Mouse (Mus musculus) limb, embryonic 14.5 days (tissue): ENCODE results near the gene Mki67. TPM values are rescaled to one million over a fixed set of nuclear protein-coding genes. Genes with fewer than 3 reads are reported as not detected.

Source experiments
- ATAC-seq: fragments of 200-750 bp; cut with Nextera tagmentation; 2 replicates; pipeline ENCODE4 v1.8.0; 2017; ENCODE audit warnings: low read depth, moderate number of reproducible peaks, moderate TSS enrichment; ENCODE audit not compliant: low FRiP score
- DNase-seq: peaks from one replicate; pipeline ENCODE4 v3.0.0-alpha.2; 2015; ENCODE audit warnings: low spot score
- H3K27ac ChIP-seq: fragments of 300-500 bp; sonication (generic); replicated peaks from 2 replicates; pipeline ENCODE4 v1.5.1; 2014; ENCODE audit warnings: low read depth, mild to moderate bottlenecking, low read length, moderate library complexity, mixed read lengths
- H3K27me3 ChIP-seq: fragments of 300-500 bp; sonication (generic); 2 replicates; pipeline ENCODE4 v1.6.1; 2014; ENCODE audit warnings: low read length, mixed read lengths; ENCODE audit not compliant: control insufficient read depth, insufficient read depth
- H3K36me3 ChIP-seq: fragments of 300-500 bp; sonication (generic); 2 replicates; pipeline ENCODE4 v1.6.1; 2014; ENCODE audit warnings: mild to moderate bottlenecking, low read length, moderate library complexity, mixed read lengths; ENCODE audit not compliant: control insufficient read depth, insufficient read depth
- H3K4me1 ChIP-seq: fragments of 300-500 bp; sonication (generic); 2 replicates; pipeline ENCODE4 v1.6.1; 2014; ENCODE audit warnings: antibody characterized with exemption, low read length, mixed read lengths; ENCODE audit not compliant: control insufficient read depth, insufficient read depth
- H3K4me2 ChIP-seq: fragments of 300-500 bp; sonication (generic); replicated peaks from 2 replicates; pipeline ENCODE4 v1.6.1; 2014; ENCODE audit warnings: low read depth, mild to moderate bottlenecking, low read length, moderate library complexity; ENCODE audit not compliant: severe bottlenecking
- H3K4me3 ChIP-seq: fragments of 300-500 bp; sonication (generic); replicated peaks from 2 replicates; pipeline ENCODE4 v1.5.1; 2014; ENCODE audit warnings: low read length
- H3K9ac ChIP-seq: fragments of 300-500 bp; sonication (generic); 2 replicates; pipeline ENCODE4 v1.6.1; 2014; ENCODE audit warnings: mild to moderate bottlenecking, low read depth, low read length, moderate library complexity; ENCODE audit not compliant: severe bottlenecking
- H3K9me3 ChIP-seq: fragments of 300-500 bp; sonication (generic); 2 replicates; pipeline ENCODE4 v1.6.1; 2016; ENCODE audit warnings: low read length; ENCODE audit not compliant: control insufficient read depth
- POLR2A ChIP-seq: fragments of 200-500 bp; IDR thresholded peaks from 2 replicates; pipeline ENCODE4 v1.8.0; 2012; ENCODE audit warnings: inconsistent platforms, mild to moderate bottlenecking, moderate library complexity, borderline replicate concordance; ENCODE audit not compliant: insufficient read depth, insufficient read length; ENCODE audit errors: extremely low read depth
- WGBS: fragments of 180-500 bp; shearing (Covaris S2); extraction: QIAGEN DNeasy Blood & Tissue Kit; methylation state at CpG from one replicate; pipeline ENCODE4 v1.1.7; 2014; 5-methylcytosine and 5-hydroxymethylcytosine counted together
- polyA plus RNA-seq, 2 experiments: library from polyadenylated mRNA; depleted of rRNA in 1 of 2; stranded (reverse) in 1 of 2; unstranded in 1 of 2; fragments of >200 nt; fragmentation: Nextera tagmentation in 1 of 2; extraction: Ambion mirVana in 1 of 2; gene quantifications; 2 replicates each; pipeline versions ENCODE4 v1.2.1 to v1.2.3; 2012 to 2014

Gene Mki67
- polyA plus RNA-seq, 2 experiments = 43.1 to 47.7 TPM

- TF ChIP-seq POLR2A = no peak
- Histone ChIP-seq H3K9me3 (no peaks in the 10 kb centered on the region), H3K27me3 (no peaks in the 10 kb centered on the region), H3K27ac (no peak overlapping the region), H3K9ac (no peak overlapping the region), H3K4me2 (no peak overlapping the region), H3K4me1 (peaks cover 5% of the 10 kb centered on the region; the same call in 1 of the 2 replicates), H3K36me3 (no peaks in the 10 kb centered on the region), H3K4me3 (no peak overlapping the region)
- ATAC-seq = peak; percentile 37; the same call in 1 of the 2 replicates
- 38% methylated on average over 6 of the region's 6 CpGs for WGBS
- peak; percentile 81 for DNase-seq
Observed at GRCm38 (mm10) chr7:135748986-135749385, 32.8 kb upstream of the Mki67 start.

- DNase-seq (no peak), ATAC-seq (no peak)
- Histone ChIP-seq H3K9me3 (no peaks in the 10 kb centered on the region), H3K4me1 (peaks cover 5% of the 10 kb centered on the region; the same call in 1 of the 2 replicates), H3K36me3 (no peaks in the 10 kb centered on the region), H3K4me3 (no peak overlapping the region), H3K27me3 (no peaks in the 10 kb centered on the region), H3K4me2 (no peak overlapping the region), H3K9ac (no peak overlapping the region), H3K27ac (no peak overlapping the region)
- 47% methylated on average over 2 of the region's 2 CpGs for WGBS
- no peak for TF ChIP-seq POLR2A
Observed at GRCm38 (mm10) chr7:135747072-135747471, 30.9 kb upstream of the Mki67 start.

GRCm38 (mm10) chr7:135746528-135746927, 30.4 kb upstream of the Mki67 start:
- H3K4me3 ChIP-seq = no peak overlapping the region
- no peak for DNase-seq
- 41% methylated on average over 6 of the region's 6 CpGs for WGBS
- H3K27ac ChIP-seq = no peak overlapping the region
- no peak overlapping the region for H3K9ac ChIP-seq
- H3K4me2 ChIP-seq = no peak overlapping the region
- ATAC-seq = no peak
- TF ChIP-seq POLR2A = no peak
- H3K9me3 ChIP-seq = no peaks in the 10 kb centered on the region
- no peaks in the 10 kb centered on the region for H3K27me3 ChIP-seq
- no peaks in the 10 kb centered on the region for H3K36me3 ChIP-seq
- peaks cover 5% of the 10 kb centered on the region; the same call in 1 of the 2 replicates for H3K4me1 ChIP-seq

- TF ChIP-seq POLR2A = no peak
- Histone ChIP-seq H3K9ac (no peak overlapping the region), H3K9me3 (no peaks in the 10 kb centered on the region), H3K4me1 (peaks cover 5% of the 10 kb centered on the region; the same call in 1 of the 2 replicates), H3K4me2 (no peak overlapping the region), H3K27me3 (no peaks in the 10 kb centered on the region), H3K27ac (no peak overlapping the region), H3K4me3 (no peak overlapping the region), H3K36me3 (no peaks in the 10 kb centered on the region)
- 41% methylated on average over 2 of the region's 2 CpGs for WGBS
- DNase-seq (peak; percentile 52), ATAC-seq (no peak)
Observed at GRCm38 (mm10) chr7:135745091-135745490, 28.9 kb upstream of the Mki67 start.

- no peaks in the 10 kb centered on the region for H3K9me3 ChIP-seq
- ATAC-seq = no peak; the same call in 1 of the 2 replicates
- H3K4me2 ChIP-seq = no peak overlapping the region
- no peaks in the 10 kb centered on the region for H3K36me3 ChIP-seq
- TF ChIP-seq POLR2A = no peak
- WGBS = 33% methylated on average over 3 of the region's 3 CpGs
- 0 out of 2 replicates have a peak, but pooled peaks cover under 1% of the 10 kb centered on the region for H3K4me1 ChIP-seq
- no peaks in the 10 kb centered on the region for H3K27me3 ChIP-seq
- DNase-seq = peak; percentile 14
- H3K4me3 ChIP-seq = no peak overlapping the region
- no peak overlapping the region for H3K9ac ChIP-seq
- H3K27ac ChIP-seq = no peak overlapping the region
Observed at GRCm38 (mm10) chr7:135740453-135740852, 24.3 kb upstream of the Mki67 start.

GRCm38 (mm10) chr7:135736581-135736886, 20.4 kb upstream of the Mki67 start:
- no peaks in the 10 kb centered on the region for H3K36me3 ChIP-seq
- peaks cover 7% of the 10 kb centered on the region for H3K4me1 ChIP-seq
- no peak overlapping the region for H3K9ac ChIP-seq
- 41% methylated on average over 3 of the region's 3 CpGs for WGBS
- no peak overlapping the region for H3K27ac ChIP-seq
- no peaks in the 10 kb centered on the region for H3K27me3 ChIP-seq
- ATAC-seq = no peak
- no peak overlapping the region for H3K4me3 ChIP-seq
- no peak for DNase-seq
- no peaks in the 10 kb centered on the region for H3K9me3 ChIP-seq
- no peak for TF ChIP-seq POLR2A
- no peak overlapping the region for H3K4me2 ChIP-seq
